Mouse (Mus musculus) small intestine, adult 2 months (tissue): Measurements from ENCODE around the gene Ager.

ENCODE experiments used
- CTCF ChIP-seq: fragments of 200-500 bp; IDR thresholded peaks from 2 replicates; pipeline ENCODE4 v1.5.1; 2012; ENCODE audit warnings: low read depth, mild to moderate bottlenecking, control low read depth, inconsistent platforms, low read length, moderate library complexity, mixed read lengths; ENCODE audit not compliant: insufficient replicate concordance, insufficient read length; ENCODE audit errors: extremely low read depth
- POLR2A ChIP-seq: fragments of 200-500 bp; IDR thresholded peaks from 2 replicates; pipeline ENCODE4 v1.6.1; 2012; ENCODE audit warnings: low read depth, mild to moderate bottlenecking, control low read depth, inconsistent platforms, low read length, moderate library complexity

GRCm38 (mm10) chr17:34643379-34643778, 45.7 kb downstream of the Ager start:
- TF ChIP-seq CTCF (no peak), POLR2A (no peak)
